Mouse (Mus musculus) intestine, embryonic 16.5 days (tissue): ENCODE results near the gene Atp8a1. TPM values are rescaled to one million over a fixed set of nuclear protein-coding genes. Genes with fewer than 3 reads are reported as not detected.

Experiments used
- ATAC-seq: fragments of 200-750 bp; cut with Nextera tagmentation; 2 replicates; pipeline ENCODE4 v1.8.0; 2017; ENCODE audit warnings: moderate TSS enrichment, moderate library complexity
- H3K27ac ChIP-seq: fragments of 300-500 bp; sonication (generic); 2 replicates; pipeline ENCODE4 v1.5.1; 2014; ENCODE audit warnings: mild to moderate bottlenecking, low read length
- H3K27me3 ChIP-seq: fragments of 300-500 bp; sonication (generic); replicated peaks from 2 replicates; pipeline ENCODE4 v1.6.1; 2014; ENCODE audit warnings: low read length, control low read depth, mixed read lengths; ENCODE audit not compliant: control insufficient read depth, insufficient read depth
- H3K36me3 ChIP-seq: fragments of 300-500 bp; sonication (generic); 2 replicates; pipeline ENCODE4 v1.6.1; 2014; ENCODE audit warnings: low read length, control low read depth; ENCODE audit not compliant: control insufficient read depth, insufficient read depth
- H3K4me1 ChIP-seq: fragments of 300-500 bp; sonication (generic); 2 replicates; pipeline ENCODE4 v1.6.1; 2014; ENCODE audit warnings: low read length, control low read depth, mixed read lengths; ENCODE audit not compliant: control insufficient read depth, insufficient read depth
- H3K4me2 ChIP-seq: fragments of 300-500 bp; sonication (generic); 2 replicates; pipeline ENCODE4 v1.6.1; 2014; ENCODE audit warnings: low read depth, low read length, control low read depth
- H3K4me3 ChIP-seq: fragments of 300-500 bp; sonication (generic); 2 replicates; pipeline ENCODE4 v1.5.1; 2014; ENCODE audit warnings: mild to moderate bottlenecking, low read length
- H3K9ac ChIP-seq: fragments of 300-500 bp; sonication (generic); 2 replicates; pipeline ENCODE4 v1.6.1; 2014; ENCODE audit warnings: low read depth, low read length
- H3K9me3 ChIP-seq: fragments of 300-500 bp; sonication (generic); 2 replicates; pipeline ENCODE4 v1.6.1; 2016; ENCODE audit warnings: low read length, control low read depth; ENCODE audit not compliant: control insufficient read depth
- WGBS: fragments of 180-500 bp; shearing (Covaris S2); extraction: QIAGEN DNeasy Blood & Tissue Kit; methylation state at CpG from one replicate; pipeline ENCODE4 v1.1.7; 2014; 5-methylcytosine and 5-hydroxymethylcytosine counted together
- polyA plus RNA-seq: library from polyadenylated mRNA; unstranded; fragments of >200 nt; fragmentation: Nextera tagmentation; extraction: Ambion mirVana; gene quantifications from 2 replicates; pipeline ENCODE4 v1.2.1, GENCODE M21; 2015

The Atp8a1 gene
- polyA plus RNA-seq, 1 experiment from 2014 or later = 13.1 TPM

GRCm38 (mm10) chr5:67678819-67679218 lies 168.4 kb downstream of the Atp8a1 start:
- no peak overlapping the region for H3K4me3 ChIP-seq
- no peaks in the 10 kb centered on the region for H3K9me3 ChIP-seq
- 56% methylated on average over 3 of the region's 3 CpGs for WGBS
- H3K27me3 ChIP-seq = no peaks in the 10 kb centered on the region
- H3K9ac ChIP-seq = no peak overlapping the region
- H3K36me3 ChIP-seq = no peaks in the 10 kb centered on the region
- H3K4me1 ChIP-seq = no peaks in the 10 kb centered on the region
- no peak overlapping the region for H3K4me2 ChIP-seq
- no peak overlapping the region for H3K27ac ChIP-seq
- ATAC-seq = no peak

- no peaks in the 10 kb centered on the region for H3K4me1 ChIP-seq
- H3K4me3 ChIP-seq = no peak overlapping the region
- WGBS = 85% methylated on average over 4 of the region's 4 CpGs
- no peak overlapping the region for H3K9ac ChIP-seq
- H3K4me2 ChIP-seq = no peak overlapping the region
- no peaks in the 10 kb centered on the region for H3K27me3 ChIP-seq
- no peaks in the 10 kb centered on the region for H3K36me3 ChIP-seq
- ATAC-seq = no peak
- no peak overlapping the region for H3K27ac ChIP-seq
- H3K9me3 ChIP-seq = no peaks in the 10 kb centered on the region
Observed at GRCm38 (mm10) chr5:67673008-67673407, 174.2 kb downstream of the Atp8a1 start.

GRCm38 (mm10) chr5:67670158-67670557 lies 177.1 kb downstream of the Atp8a1 start:
- no peak for ATAC-seq
- Histone ChIP-seq H3K9ac (no peak overlapping the region), H3K27me3 (no peaks in the 10 kb centered on the region), H3K9me3 (no peaks in the 10 kb centered on the region), H3K36me3 (no peaks in the 10 kb centered on the region), H3K4me2 (no peak overlapping the region), H3K27ac (no peak overlapping the region), H3K4me1 (no peaks in the 10 kb centered on the region), H3K4me3 (no peak overlapping the region)
- WGBS = 67% methylated on average over 6 of the region's 6 CpGs

GRCm38 (mm10) chr5:67669436-67669896 lies 177.8 kb downstream of the Atp8a1 start:
- no peaks in the 10 kb centered on the region for H3K36me3 ChIP-seq
- peak; percentile 66 for ATAC-seq
- no peak overlapping the region for H3K4me3 ChIP-seq
- WGBS = 47% methylated on average over 13 of the region's 13 CpGs
- H3K9ac ChIP-seq = no peak overlapping the region
- H3K27ac ChIP-seq = no peak overlapping the region
- no peaks in the 10 kb centered on the region for H3K9me3 ChIP-seq
- no peaks in the 10 kb centered on the region for H3K4me1 ChIP-seq
- H3K4me2 ChIP-seq = peak overlapping the region; percentile 10; the same call in 1 of the 2 replicates
- H3K27me3 ChIP-seq = no peaks in the 10 kb centered on the region

GRCm38 (mm10) chr5:67662715-67663114 lies 184.5 kb downstream of the Atp8a1 start:
- 54% methylated on average over 6 of the region's 6 CpGs for WGBS
- Histone ChIP-seq H3K9ac (no peak overlapping the region), H3K4me1 (no peaks in the 10 kb centered on the region), H3K4me2 (no peak overlapping the region), H3K9me3 (no peaks in the 10 kb centered on the region), H3K27ac (no peak overlapping the region), H3K4me3 (no peak overlapping the region), H3K36me3 (no peaks in the 10 kb centered on the region), H3K27me3 (no peaks in the 10 kb centered on the region)
- ATAC-seq = no peak

GRCm38 (mm10) chr5:67659864-67660263 lies 187.4 kb downstream of the Atp8a1 start:
- Histone ChIP-seq H3K4me3 (no peak overlapping the region), H3K9me3 (no peaks in the 10 kb centered on the region), H3K4me2 (no peak overlapping the region), H3K27ac (no peak overlapping the region), H3K4me1 (no peaks in the 10 kb centered on the region), H3K27me3 (no peaks in the 10 kb centered on the region), H3K36me3 (no peaks in the 10 kb centered on the region), H3K9ac (no peak overlapping the region)
- WGBS = 91% methylated on average over 9 of the region's 9 CpGs
- no peak for ATAC-seq

- WGBS = 57% methylated on average over 13 of the region's 13 CpGs
- no peak for ATAC-seq
- Histone ChIP-seq H3K4me1 (no peaks in the 10 kb centered on the region), H3K9me3 (no peaks in the 10 kb centered on the region), H3K27ac (no peak overlapping the region), H3K27me3 (no peaks in the 10 kb centered on the region), H3K36me3 (0 out of 2 replicates have a peak, but pooled peaks cover 2% of the 10 kb centered on the region), H3K4me2 (no peak overlapping the region), H3K4me3 (no peak overlapping the region), H3K9ac (no peak overlapping the region)
Observed at GRCm38 (mm10) chr5:67656821-67657259, 190.4 kb downstream of the Atp8a1 start.

GRCm38 (mm10) chr5:67655696-67656519 lies 191.3 kb downstream of the Atp8a1 start:
- Histone ChIP-seq H3K9me3 (no peaks in the 10 kb centered on the region), H3K9ac (no peak overlapping the region), H3K4me2 (no peak overlapping the region), H3K27me3 (no peaks in the 10 kb centered on the region), H3K4me3 (no peak overlapping the region), H3K27ac (no peak overlapping the region), H3K36me3 (0 out of 2 replicates have a peak, but pooled peaks cover 2% of the 10 kb centered on the region), H3K4me1 (no peaks in the 10 kb centered on the region)
- no peak for ATAC-seq
- WGBS = 67% methylated on average over 14 of the region's 14 CpGs

GRCm38 (mm10) chr5:67654572-67654971 lies 192.7 kb downstream of the Atp8a1 start:
- no peak for ATAC-seq
- H3K27ac ChIP-seq = no peak overlapping the region
- no peak overlapping the region for H3K4me2 ChIP-seq
- no peaks in the 10 kb centered on the region for H3K4me1 ChIP-seq
- no peaks in the 10 kb centered on the region for H3K9me3 ChIP-seq
- no peak overlapping the region for H3K9ac ChIP-seq
- no peaks in the 10 kb centered on the region for H3K27me3 ChIP-seq
- 85% methylated on average over 5 of the region's 5 CpGs for WGBS
- 0 out of 2 replicates have a peak, but pooled peaks cover 2% of the 10 kb centered on the region for H3K36me3 ChIP-seq
- no peak overlapping the region for H3K4me3 ChIP-seq
